Mouse (Mus musculus): Measurements from ENCODE around the gene Hoxc5.

The Hoxc5 gene

GRCm38 (mm10) chr15:102990461-102991397, 23.5 kb downstream of the Hoxc5 start, which contains the start of gene Hoxc8:
Gene Hoxc8, plus strand, starts transcription at chr15:102990607.
- no peak for DNase-seq (ENCODE audit: low spot score)

GRCm38 (mm10) chr15:102991782-102992181, 24.5 kb downstream of the Hoxc5 start:
- DNase-seq (ENCODE audit: low spot score), result no peak

- no peak for DNase-seq (ENCODE audit: low spot score)
Measured at GRCm38 (mm10) chr15:102992206-102992605, 25.0 kb downstream of the Hoxc5 start.

- no peak for DNase-seq (ENCODE audit: low spot score)
Measured at GRCm38 (mm10) chr15:102992863-102993262, 25.6 kb downstream of the Hoxc5 start.

DNA sequence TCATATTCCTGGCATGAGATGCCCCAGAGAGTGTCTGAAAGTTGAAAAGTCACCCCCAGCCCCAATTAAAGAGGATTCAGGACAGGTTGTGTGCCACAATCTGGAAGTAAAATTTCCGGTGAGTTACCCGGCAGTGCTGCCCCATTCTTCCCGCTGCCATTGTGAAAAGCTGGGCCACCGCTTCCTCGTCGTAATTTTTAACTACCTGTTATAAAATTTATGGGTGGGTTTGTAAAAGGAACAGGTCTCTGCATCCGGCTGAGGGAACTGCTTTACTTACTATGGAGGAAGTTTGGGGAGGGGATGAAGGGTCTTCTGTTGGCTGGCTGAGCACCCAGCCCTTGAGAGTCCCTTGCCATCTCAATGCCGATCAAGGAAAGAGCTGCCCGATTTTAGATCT, 29.3 kb downstream of the Hoxc5 start:
- no peak for DNase-seq (ENCODE audit: low spot score)

GRCm38 (mm10) chr15:102997431-102997830, 30.2 kb downstream of the Hoxc5 start:
- no peak for DNase-seq (ENCODE audit: low spot score)

GRCm38 (mm10) chr15:102997939-102998355, 30.7 kb downstream of the Hoxc5 start, which contains the start of gene Hoxc6:
Gene Hoxc6, plus strand, starts transcription at chr15:102998257.
- no peak for DNase-seq (ENCODE audit: low spot score)

GRCm38 (mm10) chr15:102998608-102999182, 31.5 kb downstream of the Hoxc5 start:
- DNase-seq (ENCODE audit: low spot score), result no peak

DNA sequence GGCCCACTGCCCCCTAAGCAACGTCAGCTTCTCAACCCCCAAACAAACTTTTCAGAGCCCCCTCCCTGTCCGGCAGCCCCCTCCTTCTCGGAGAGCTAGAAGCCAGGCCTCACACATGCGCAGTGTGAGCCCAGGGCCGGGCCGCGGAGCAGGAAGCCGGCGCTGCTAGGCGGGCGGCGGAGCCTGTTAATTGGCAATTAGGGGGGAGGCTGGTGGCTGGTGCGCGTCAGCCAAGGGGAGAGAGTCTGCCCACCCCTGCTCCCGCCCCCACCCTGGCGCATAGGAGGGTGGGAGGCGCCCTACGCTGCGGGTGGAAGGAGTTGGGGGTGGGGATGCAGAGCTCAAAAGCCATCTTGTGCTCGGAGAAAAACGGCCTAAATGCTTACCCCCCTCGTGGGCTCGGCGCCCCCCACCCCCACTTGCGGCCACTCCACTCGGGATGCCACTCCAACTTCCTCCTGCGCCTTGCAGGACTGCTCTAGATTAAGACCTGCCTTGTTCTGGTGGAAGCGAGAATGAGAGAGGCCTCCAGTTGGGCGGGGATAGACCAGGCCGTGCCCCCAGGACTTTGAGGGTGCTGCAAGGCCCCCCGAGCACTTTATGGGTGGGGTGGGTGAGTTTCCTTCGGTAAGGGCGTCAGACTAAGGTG, 32.1 kb downstream of the Hoxc5 start:
- peak; percentile 12 for DNase-seq (ENCODE audit: low spot score)

GRCm38 (mm10) chr15:102999955-103000354, 32.7 kb downstream of the Hoxc5 start:
- DNase-seq (ENCODE audit: low spot score), result no peak

- no peak for DNase-seq (ENCODE audit: low spot score)
Measured at GRCm38 (mm10) chr15:103000501-103000901, 33.3 kb downstream of the Hoxc5 start.

DNA sequence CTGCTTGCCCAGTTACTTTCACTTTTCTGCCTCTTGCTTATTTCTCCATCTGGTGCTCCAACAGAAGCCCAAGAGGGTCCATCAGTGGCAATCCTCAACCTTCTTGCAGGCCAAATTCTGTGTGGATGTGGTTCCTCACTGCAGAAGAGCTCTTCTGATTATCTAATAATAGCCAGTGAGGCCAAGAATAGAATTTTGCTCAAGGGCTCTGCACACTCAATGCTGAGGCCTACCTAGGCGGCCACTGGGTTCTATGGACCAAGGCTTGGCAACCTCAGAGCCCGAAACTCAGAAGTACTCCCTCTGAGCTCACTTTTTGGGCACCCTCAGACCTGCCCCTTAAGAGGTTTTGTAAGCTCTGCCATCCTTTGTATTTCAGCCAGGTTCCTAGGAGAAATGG, 34.1 kb downstream of the Hoxc5 start:
- no peak for DNase-seq (ENCODE audit: low spot score)

- no peak for DNase-seq (ENCODE audit: low spot score)
Measured at GRCm38 (mm10) chr15:103002156-103002555, 34.9 kb downstream of the Hoxc5 start.

GRCm38 (mm10) chr15:103002821-103003448, 35.7 kb downstream of the Hoxc5 start:
- no peak for DNase-seq (ENCODE audit: low spot score)

GRCm38 (mm10) chr15:103005308-103005707, 38.1 kb downstream of the Hoxc5 start:
- DNase-seq (ENCODE audit: low spot score), result no peak

DNA sequence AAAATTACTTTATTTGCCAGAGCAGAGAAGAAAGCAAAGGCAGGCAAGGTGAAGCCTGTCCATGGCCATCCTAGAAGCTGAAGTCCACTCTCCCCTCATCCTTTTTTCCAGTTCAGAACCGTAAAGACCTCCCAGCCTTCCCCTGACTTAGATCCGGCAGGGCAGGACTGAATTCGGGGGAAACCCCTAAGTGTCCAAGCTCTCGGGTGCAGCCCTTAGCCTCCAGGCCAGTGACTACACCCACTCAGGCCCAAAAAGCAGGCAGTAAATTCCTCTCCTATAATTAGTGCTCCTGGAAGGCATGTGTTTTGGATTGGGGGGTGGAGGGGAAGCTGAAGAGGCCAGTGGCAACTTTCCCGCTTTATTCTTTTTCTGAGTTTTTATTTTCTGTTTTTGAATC, 38.6 kb downstream of the Hoxc5 start:
- DNase-seq (ENCODE audit: low spot score), result no peak

DNA sequence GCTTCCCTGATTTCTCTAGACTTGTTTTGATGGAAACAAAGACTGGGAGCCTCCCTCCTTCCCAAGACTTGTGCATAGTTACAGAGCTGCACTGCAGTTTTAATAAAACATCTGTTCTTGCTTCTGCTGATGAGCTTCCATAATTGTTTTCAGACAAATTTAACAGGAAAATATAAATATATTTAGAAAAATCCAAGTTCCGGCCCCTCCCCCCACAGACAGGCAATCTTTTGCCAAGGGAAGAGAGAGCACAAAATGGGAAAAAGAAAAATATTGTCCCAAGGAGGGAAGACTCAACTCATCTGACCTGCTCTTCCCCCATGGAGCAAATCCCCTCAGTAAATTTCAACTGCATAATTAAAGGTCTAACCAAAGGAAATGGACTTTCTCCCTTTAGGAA, 39.1 kb downstream of the Hoxc5 start:
- DNase-seq (ENCODE audit: low spot score), result no peak

GRCm38 (mm10) chr15:103009265-103010111, 42.2 kb downstream of the Hoxc5 start:
- DNase-seq (ENCODE audit: low spot score), result no peak

DNA sequence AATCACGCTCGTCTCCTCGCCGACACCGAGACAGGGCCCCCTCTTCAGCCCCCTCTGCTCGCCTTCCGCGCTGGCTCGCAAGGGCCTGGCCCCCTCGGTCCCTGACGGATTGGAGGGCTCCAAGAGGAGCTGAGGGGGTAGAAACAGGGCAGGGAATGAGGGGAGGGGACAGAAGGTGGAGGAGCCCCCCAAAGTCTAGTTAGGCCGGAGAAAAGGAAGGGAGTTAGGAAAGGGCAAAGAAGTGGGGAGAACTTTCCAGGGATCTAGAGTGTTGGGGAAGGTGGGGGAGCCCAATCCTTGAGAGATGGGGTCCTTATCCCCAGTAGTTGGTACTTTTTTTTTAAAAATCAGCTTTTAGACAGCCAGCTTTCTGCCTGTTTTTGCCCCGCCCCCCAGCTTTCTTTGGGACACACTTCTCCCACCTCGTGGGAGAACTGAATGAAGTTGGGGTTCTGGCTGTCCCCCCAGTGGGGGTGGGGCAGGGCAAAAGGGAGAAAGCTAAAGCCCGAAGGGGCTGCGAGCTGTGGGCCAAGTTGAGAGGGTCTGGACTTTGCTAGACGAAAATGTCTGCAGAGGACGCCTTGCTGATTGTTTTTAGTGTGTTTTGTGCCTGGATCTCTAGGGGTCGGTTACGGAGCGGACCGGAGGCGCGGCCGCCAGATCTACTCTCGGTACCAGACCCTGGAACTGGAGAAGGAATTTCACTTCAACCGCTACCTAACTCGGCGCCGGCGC, 43.0 kb downstream of the Hoxc5 start:
- DNase-seq (ENCODE audit: low spot score), result no peak

GRCm38 (mm10) chr15:103010847-103011555, 43.8 kb downstream of the Hoxc5 start:
- no peak for DNase-seq (ENCODE audit: low spot score)

All from lung, postnatal 25 days (tissue).